Mouse (Mus musculus): ENCODE results near the gene Pfn1.

DNA sequence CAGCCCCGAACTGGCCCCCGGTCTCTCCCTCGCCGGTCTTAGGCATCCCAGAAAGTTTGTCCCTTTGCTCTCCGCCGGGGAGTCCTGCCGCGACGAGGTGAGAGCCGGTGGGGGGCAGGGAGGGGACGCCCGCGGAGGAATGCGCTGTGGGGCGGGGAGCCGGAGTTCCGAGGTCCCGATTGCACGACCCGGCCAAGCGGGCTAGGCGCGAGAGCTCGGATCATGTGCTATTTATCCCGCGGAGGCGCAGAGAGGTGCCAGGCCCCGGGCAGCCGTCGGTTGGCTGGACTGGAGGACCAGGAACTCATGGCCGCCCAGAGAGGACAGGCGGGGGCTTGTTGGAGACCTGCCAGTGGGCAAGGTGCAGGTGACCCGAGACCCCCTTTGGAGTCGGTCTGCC is 46.2 kb upstream of the Pfn1 start:
- TF ChIP-seq CTCF (IDR thresholded peaks at IDR 0.05; ENCODE audit: borderline replicate concordance, insufficient read depth, low read length) (no peak), POLR2A (IDR thresholded peaks at IDR 0.05; ENCODE audit: low read depth, low read length) (peak; percentile 34)
